Mouse (Mus musculus) MEL (cell line): ENCODE measurements at regions not wholly inside any gene's neighbourhood (a gene's known extent, or its start where the extent isn't known, plus 50 kb on each side); places are given as distances from the start of the nearest gene placed in this dataset.

Source experiments
- CTCF ChIP-seq, 3 experiments: IDR thresholded peaks in 2 of 3; conservative IDR thresholded peaks in 1 of 3; 2 replicates each; pipeline ENCODE4 v1.5.1; 2011 to 2012; ENCODE audit warnings: low read length in 3 of 3, low read depth in 2 of 3, mild to moderate bottlenecking in 2 of 3, improper control_type of control experiment in 1 of 3, inconsistent platforms in 1 of 3, mixed read lengths in 1 of 3, moderate library complexity in 1 of 3; ENCODE audit not compliant: control insufficient read depth in 1 of 3, insufficient read depth in 1 of 3, poor library complexity in 1 of 3, severe bottlenecking in 1 of 3
- GATA1 ChIP-seq: IDR thresholded peaks from 2 replicates; pipeline ENCODE4 v1.6.1; 2011; ENCODE audit warnings: low read depth, low read length, improper control_type of control experiment
- MAX ChIP-seq: IDR thresholded peaks from 2 replicates; pipeline ENCODE4 v1.6.1; 2011; ENCODE audit warnings: low read length, improper control_type of control experiment
- MYB ChIP-seq: IDR thresholded peaks from 2 replicates; pipeline ENCODE4 v1.6.1; 2011; ENCODE audit warnings: mild to moderate bottlenecking, low read depth, low read length, improper control_type of control experiment
- ZNF384 ChIP-seq: IDR thresholded peaks from 2 replicates; pipeline ENCODE4 v1.6.1; 2012; ENCODE audit warnings: low read depth, mild to moderate bottlenecking, inconsistent platforms, low read length, improper control_type of control experiment

- TF ChIP-seq GATA1: no peak
- no peak for TF ChIP-seq CTCF (IDR thresholded peaks at IDR 0.05 in 2 of 3, conservative IDR thresholded peaks at IDR 0.05 in 1 of 3; ENCODE audit: control insufficient read depth in 1 of 3, insufficient read depth in 1 of 3, low read depth in 2 of 3, low read length in 3 of 3, poor library complexity in 1 of 3, severe bottlenecking in 1 of 3)
- TF ChIP-seq MYB: no peak
- no peak for TF ChIP-seq MAX
- TF ChIP-seq ZNF384: no peak
These were observed 58.9 kb upstream of the Rph3a start for GRCm38 (mm10) chr5:121068821-121069220.
